Mouse (Mus musculus): ENCODE results near the gene Gm49601.
A peak's percentile ranks its signal among the peaks of the same experiment; 100 is the strongest.

Gm49601 gene

GRCm38 (mm10) chr16:18626376-18626878 lies at the start of gene Gm49601:
Gene Gm49601 (minus strand): TSS chr16:18626427.
- DNase-seq (ENCODE audit: low spot score), result peak; percentile 63

DNA sequence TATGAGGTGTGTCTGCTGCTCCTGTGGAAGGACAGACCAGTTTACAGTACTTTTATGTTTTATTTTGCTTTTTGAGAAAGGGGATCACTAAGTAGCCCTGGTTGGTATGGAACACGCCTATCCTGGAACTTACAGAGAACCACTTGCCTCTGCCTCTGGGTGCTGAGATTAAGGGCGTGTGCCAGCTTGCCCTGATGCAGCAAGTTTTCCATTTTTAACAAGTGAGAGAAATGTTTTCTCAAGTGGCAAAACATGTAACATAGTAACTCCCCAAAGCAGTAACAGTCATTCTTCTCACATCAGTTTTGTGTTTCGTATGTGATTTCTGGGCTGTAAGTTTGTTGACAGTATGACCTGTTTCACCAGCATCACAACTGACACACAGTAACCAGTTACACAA lies 46.8 kb upstream of the Gm49601 start:
- no peak for DNase-seq (ENCODE audit: low spot score)

DNA sequence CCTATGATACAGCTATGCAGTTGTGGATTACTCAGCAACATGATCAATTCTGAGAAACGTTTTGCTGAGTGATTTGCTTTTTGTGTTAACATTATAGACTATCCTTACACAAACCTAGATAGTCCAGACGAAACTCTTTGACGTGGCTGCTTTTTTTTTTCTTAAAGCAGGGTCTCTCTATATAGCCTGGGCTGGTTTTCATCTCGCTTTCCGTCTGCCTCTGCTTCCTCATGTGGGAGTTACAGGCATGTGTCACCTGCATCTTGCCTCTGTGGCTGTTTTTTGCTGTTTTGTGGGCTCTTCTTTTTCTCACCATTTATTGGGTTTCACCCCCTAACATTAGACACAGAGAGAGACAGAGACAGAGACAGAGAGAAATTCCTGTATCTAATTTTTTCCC lies 45.8 kb upstream of the Gm49601 start:
- DNase-seq (ENCODE audit: low spot score), result no peak

DNA sequence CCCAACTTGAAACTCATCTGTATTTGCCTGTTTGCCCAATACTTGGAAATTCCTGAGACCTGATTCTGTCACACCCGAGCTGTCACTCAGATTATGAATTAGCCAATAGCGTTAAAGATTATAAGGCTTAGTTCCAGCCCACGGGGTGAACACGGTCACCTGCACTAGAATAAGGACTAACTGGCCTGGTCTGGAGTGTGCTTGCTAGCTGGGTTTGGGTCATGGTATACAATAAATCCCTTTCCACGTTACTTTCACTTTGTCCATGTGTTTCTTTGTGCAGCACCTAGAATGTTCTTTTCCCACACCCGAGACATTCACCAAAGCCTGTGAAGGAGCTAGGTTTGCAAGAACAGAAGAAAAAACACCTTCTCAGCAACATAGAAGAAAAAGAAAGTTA lies 43.7 kb upstream of the Gm49601 start:
- no peak for DNase-seq (ENCODE audit: low spot score)

DNA sequence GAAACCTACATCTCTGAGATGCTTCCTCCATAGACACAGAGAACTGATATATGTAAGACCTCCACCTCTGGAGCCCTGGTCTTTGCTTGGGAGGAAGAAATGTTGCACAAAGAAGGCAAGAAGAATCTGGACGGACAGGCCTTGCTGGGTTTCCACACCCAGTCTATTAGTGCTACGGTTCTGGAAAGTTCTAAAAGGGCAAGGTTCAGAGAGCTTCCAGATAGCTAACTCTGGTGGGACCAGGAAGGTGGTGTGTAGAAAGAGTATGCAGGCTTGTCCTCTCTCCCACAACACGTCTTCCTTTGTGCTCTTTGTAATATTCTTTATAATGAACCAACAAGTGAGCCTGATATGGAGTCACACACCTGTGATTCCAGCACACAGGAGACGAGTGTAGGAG lies 32.4 kb upstream of the Gm49601 start:
- DNase-seq (ENCODE audit: low spot score), result no peak

GRCm38 (mm10) chr16:18655372-18656098 lies 29.3 kb upstream of the Gm49601 start:
- no peak for DNase-seq (ENCODE audit: low spot score)

GRCm38 (mm10) chr16:18653290-18654160 lies 27.3 kb upstream of the Gm49601 start:
- no peak for DNase-seq (ENCODE audit: low spot score)

GRCm38 (mm10) chr16:18649126-18649525 lies 22.9 kb upstream of the Gm49601 start:
- DNase-seq (ENCODE audit: low spot score), result no peak

DNA sequence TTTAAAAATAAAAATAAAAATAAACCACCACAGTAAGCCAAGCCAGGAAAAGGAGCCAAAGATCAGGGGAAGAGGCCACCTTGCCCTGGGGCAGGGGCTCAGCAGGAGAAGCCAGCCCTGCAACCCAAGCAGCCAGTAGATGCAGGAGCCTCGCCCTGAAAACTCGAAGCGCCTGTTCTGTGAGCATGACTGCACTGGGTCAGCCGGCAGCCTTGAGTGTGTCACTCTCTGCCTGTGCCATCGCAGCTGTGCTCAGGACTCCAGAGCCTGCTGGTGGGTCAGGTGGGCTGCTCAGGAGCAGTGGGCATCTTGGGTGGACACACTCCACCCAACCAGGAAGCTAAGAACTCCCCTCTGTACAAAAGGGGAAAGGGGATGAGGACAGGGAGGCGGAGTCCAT lies 19.1 kb upstream of the Gm49601 start:
- no peak for DNase-seq (ENCODE audit: low spot score)

DNA sequence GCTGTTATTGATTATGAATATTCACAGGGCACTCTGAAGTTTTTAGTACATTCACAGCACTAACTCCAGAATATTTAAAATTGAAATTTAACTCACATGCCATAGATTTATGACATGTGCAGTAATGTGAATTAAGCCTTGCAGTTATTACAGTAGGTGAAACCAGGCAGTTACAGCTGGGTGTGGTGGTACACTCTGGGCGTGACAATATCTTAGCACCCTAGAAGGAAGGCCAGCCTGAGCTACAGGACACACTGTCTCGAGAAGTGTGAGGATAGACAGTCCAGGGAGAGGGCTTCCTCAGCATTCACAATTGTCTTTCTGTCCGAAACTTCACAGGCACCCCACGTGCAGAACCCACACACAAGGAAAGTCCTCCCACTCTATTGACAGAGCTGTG lies 18.3 kb upstream of the Gm49601 start:
- no peak for DNase-seq (ENCODE audit: low spot score)

DNA sequence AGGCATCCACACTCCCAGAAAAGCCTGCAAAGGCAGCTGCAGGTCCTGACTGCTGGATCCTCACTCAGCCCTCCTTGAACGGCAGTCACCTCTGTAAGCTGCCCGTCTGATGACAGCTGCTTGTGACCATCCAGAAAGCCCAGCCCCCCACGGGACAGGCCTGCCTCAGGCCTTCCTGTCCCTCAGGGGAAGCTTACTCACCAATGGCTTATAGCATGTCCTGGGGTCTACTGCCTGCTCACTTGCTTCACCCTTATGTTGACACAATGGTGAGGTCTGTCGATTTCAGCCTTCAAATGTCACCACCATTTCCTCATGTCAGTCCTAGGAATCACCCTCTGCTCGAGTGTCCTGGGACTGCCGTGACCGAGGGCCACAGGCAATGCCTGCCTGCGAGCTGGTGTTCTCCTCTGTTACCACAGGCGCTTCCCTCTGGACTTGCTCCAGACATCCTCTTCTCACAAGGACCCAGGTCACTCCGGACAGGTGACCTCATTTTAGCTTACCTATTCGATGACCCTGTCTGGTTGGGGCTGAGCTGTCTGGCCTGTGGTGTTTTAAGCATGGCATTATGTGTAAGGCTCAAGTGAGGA lies 17.3 kb upstream of the Gm49601 start:
- DNase-seq (ENCODE audit: low spot score), result no peak

DNA sequence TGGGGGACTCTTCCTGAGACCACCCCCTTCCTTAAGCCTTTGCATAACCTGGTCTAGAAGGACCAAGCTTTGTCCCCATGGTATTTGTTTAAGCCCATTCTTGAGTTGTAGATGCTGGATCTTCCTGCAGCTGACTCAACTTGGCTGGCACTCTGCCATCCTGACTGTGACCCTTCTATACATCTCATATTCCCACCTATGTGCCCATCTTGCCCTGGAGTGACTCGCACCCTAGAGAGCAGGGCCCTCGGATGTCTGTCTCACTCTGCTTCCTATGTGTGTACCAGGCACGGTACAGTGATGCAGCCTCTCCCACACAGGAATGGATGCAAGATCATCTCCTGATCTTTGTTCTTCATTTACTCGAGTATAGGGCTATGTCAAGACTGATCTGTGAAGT lies 16.7 kb upstream of the Gm49601 start:
- DNase-seq (ENCODE audit: low spot score), result no peak

- no peak for DNase-seq (ENCODE audit: low spot score)
These were observed 16.1 kb upstream of the Gm49601 start for GRCm38 (mm10) chr16:18642291-18642690.

- DNase-seq (ENCODE audit: low spot score), result no peak
These were observed 13.2 kb upstream of the Gm49601 start for GRCm38 (mm10) chr16:18639382-18639929.

DNA sequence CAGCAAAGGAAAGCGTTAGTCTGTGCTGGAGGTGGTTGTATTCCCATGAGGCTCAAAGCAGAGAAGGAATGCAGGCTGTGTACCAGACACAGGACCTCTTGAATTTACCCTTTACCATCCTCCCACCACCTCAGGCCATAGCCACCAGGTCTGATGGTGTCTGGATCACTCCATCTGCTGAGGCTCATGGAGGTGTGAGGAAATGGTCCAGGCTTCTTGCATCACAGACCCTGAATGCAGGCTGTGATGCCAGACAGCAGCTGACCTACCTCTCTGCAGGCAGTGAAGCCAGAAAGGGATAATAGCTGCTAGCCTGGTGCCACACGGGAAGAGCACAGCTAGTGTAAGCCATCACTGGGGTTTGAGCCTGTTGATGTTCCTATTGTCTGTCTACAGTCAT lies 12.2 kb upstream of the Gm49601 start:
- no peak for DNase-seq (ENCODE audit: low spot score)

DNA sequence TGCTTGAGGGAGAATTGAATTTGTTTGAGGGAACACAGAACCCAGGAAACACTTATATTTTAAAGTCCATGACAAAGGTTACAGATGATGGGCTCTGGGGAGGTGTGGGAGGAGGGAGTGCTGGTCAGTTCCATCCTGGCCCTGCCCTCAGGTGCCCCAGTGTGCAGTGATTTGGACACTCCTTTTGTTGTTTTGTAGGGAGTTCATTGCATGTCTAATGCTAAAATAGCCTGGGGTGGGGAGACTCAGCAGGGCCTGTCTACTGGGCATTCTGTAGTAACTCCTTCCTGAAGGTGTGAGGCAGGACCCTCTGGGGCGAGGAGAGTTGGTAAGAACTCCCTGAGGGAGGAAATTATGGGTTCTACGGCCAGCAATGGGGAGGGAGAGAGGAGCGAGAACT lies 10.6 kb upstream of the Gm49601 start:
- DNase-seq (ENCODE audit: low spot score), result no peak

DNA sequence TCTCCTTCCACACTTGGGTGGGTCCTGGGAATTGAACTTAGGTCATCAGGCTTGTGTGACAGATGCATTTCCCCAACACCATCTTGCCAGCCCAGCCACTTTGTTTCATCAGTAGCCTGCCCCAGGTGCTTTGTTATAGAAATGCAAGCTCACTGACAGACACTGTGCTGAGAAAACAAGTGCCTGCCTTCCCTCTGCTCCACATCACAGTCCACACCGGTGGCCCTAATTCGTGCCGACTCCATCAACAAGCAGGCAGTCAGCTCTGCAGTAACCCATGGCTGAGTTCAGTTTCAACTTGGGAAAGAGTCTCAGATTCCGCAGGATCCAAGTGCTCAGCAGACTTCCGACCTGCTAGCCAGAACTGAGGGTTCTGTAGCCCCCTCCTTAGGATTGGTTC lies 10.2 kb upstream of the Gm49601 start:
- DNase-seq (ENCODE audit: low spot score), result no peak

DNA sequence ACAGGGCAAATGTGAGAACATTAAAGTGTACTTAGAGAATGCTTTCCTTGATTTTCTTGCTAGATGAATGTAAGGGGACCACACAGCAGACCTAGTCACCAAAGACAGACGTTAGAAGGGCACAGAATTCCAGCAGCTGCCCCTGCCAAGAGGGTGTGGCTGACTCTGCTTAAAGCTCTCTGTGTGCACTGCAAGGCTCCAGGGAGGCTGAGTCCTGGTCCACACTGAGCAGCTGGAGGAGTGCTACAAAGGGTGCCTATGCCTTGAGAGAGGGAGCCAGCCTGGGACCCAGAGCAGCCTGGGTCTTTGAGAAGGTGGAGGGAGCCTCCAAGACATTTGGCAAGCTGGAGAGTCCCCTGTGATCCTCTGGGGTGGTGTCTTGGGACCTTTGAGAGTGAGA lies 7.1 kb upstream of the Gm49601 start:
- no peak for DNase-seq (ENCODE audit: low spot score)

- no peak for DNase-seq (ENCODE audit: low spot score)
These were observed 6.6 kb upstream of the Gm49601 start for GRCm38 (mm10) chr16:18632816-18633215.

DNA sequence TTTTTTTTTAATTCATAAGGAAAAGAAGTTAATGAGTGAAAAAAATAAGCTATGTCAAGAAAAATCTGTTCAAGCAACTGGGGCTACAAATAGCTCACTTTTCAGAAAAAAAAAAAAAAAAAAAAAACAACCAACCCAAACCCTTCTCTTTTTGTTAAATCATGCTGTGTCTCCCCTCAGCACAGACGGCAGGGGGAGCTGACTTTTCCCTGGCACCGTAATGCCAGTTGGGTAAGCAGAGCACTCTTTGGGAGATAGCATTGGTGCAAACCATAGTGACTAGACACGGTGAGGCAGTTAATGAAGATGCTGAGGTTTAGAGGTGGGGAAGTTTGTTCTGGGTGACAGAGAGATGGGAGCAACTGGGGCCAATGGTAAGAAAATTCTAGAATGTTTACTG lies 5.8 kb upstream of the Gm49601 start:
- DNase-seq (ENCODE audit: low spot score), result no peak

DNA sequence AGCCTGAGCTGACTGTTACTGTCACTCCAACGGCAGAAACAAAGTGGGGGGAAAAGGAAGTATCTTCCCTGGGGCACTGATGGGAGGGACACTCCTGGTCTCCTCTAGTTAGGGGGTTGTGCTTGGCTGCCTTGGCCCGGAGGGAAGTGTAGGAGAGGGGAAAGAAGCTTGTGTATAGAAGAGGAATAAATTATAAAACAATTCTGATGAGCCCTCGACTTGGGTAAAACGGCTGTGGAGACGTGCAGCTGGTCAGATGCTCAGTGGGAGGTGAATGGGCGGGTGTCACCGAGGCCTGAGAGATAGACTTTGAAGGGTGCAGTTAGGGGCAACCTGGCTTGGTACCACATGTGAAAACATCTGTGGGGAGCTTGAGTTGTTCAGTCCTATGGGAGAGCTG lies 4.9 kb upstream of the Gm49601 start:
- DNase-seq (ENCODE audit: low spot score), result no peak

DNA sequence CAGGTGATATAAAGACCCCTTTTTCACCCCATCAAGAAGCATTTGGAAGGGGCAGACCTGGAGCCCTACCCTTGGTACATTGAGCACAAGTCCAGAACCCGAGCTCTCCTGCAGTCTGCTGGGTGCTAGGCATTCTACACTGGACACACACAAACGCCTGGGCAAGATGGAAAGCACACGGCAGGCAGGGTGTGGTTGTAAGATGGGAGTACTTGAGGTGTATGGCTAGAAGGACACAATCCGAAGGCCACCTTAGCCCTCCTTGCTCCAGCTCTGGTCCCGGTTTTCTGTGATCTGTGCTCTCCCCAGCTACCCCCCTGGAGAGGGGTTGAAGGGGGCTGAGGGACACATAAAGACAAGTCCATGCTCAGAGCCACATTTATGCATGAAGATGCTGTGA lies 4.1 kb upstream of the Gm49601 start:
- no peak for DNase-seq (ENCODE audit: low spot score)
